Mouse (Mus musculus) adrenal gland, postnatal 25 days (tissue): ENCODE measurements around the gene Psg20. TPM values are rescaled to one million over a fixed set of nuclear protein-coding genes. Genes with fewer than 3 reads are reported as not detected.
A peak's percentile ranks its signal among the peaks of the same experiment; 100 is the strongest.
"Not testable (repeated sequence)": the region's sequence is repeated elsewhere in the genome, so short reads cannot be mapped to it uniquely, and the experiment has no call there.

Source experiments
- DNase-seq: peaks from one replicate; pipeline ENCODE4 v3.0.0; 2021; ENCODE audit warnings: mixed read lengths
- long read RNA-seq: library from polyadenylated mRNA; stranded (forward); transcript quantifications from one replicate; pipeline ENCODE4 v2.0.0, GENCODE M21; 2021
- total RNA-seq: library from RNA; stranded (reverse); gene quantifications from 2 replicates; pipeline ENCODE4 v1.2.3, GENCODE M21; 2021

Gene Psg20
- not detected in 2 replicates for total RNA-seq
- long read RNA-seq, result 0 reads

GRCm38 (mm10) chr7:18686085-18686484 lies at the start of gene Psg20:
TSS of gene Psg20 (minus strand) at chr7:18686185.
- DNase-seq, result no peak

- DNase-seq, result no peak
Measured at GRCm38 (mm10) chr7:18734451-18734850, 48.5 kb upstream of the Psg20 start.

- no peak for DNase-seq
Measured at GRCm38 (mm10) chr7:18733111-18733510, 47.1 kb upstream of the Psg20 start.

GRCm38 (mm10) chr7:18728391-18728790 lies 42.4 kb upstream of the Psg20 start:
- DNase-seq, result no peak

GRCm38 (mm10) chr7:18725931-18726330 lies 39.9 kb upstream of the Psg20 start:
- DNase-seq, result not testable (repeated sequence)

GRCm38 (mm10) chr7:18724001-18724400 lies 38.0 kb upstream of the Psg20 start:
- no peak for DNase-seq

- no peak for DNase-seq
Measured at GRCm38 (mm10) chr7:18717790-18718189, 31.8 kb upstream of the Psg20 start, which contains the start of gene Psg22. TSS of gene Psg22 (plus strand) at chr7:18718090.

GRCm38 (mm10) chr7:18715546-18715945 lies 29.6 kb upstream of the Psg20 start:
- no peak for DNase-seq

- DNase-seq, result no peak
Measured at GRCm38 (mm10) chr7:18710846-18711245, 24.9 kb upstream of the Psg20 start.

GRCm38 (mm10) chr7:18710331-18710730 lies 24.3 kb upstream of the Psg20 start:
- DNase-seq, result not testable (repeated sequence)

- DNase-seq, result no peak
Measured at GRCm38 (mm10) chr7:18685586-18685985, 399 bp downstream of the Psg20 start.

- DNase-seq, result peak; percentile 8
Measured at GRCm38 (mm10) chr7:18679772-18680171, 6.2 kb downstream of the Psg20 start.

- DNase-seq, result not testable (repeated sequence)
Measured at GRCm38 (mm10) chr7:18656625-18657024, 29.4 kb downstream of the Psg20 start, which contains the start of gene Psg21. TSS of gene Psg21 (minus strand) at chr7:18656725.

GRCm38 (mm10) chr7:18626921-18627320 lies 59.1 kb downstream of the Psg20 start:
- DNase-seq, result not testable (repeated sequence)

Other genes with a start within 250 kb of the Psg20 start
- gene Psg26, start 202.0 kb downstream of the Psg20 start, total RNA-seq, result not detected in 2 replicates
- gene Psg25, start 153.9 kb downstream of the Psg20 start, total RNA-seq, result not detected in 2 replicates
- gene Psg27, start 118.9 kb downstream of the Psg20 start, total RNA-seq, result not detected in 2 replicates
- not detected in 2 replicates for gene Psg23, start 69.7 kb downstream of the Psg20 start, total RNA-seq
- gene Psg21, start 29.5 kb downstream of the Psg20 start, total RNA-seq, result not detected in 2 replicates
- gene Psg22, start 31.9 kb upstream of the Psg20 start, total RNA-seq, result not detected in 2 replicates
- not detected in 2 replicates for gene Psg19, start 112.3 kb upstream of the Psg20 start, total RNA-seq
- not detected in 2 replicates for gene Psg17, start 135.4 kb upstream of the Psg20 start, total RNA-seq
- 5.3 and 7.8 TPM in 2 replicates for gene Mill2, start 153.8 kb upstream of the Psg20 start, total RNA-seq
- 1.9 and 2.0 TPM in 2 replicates for gene Pglyrp1, start 185.1 kb upstream of the Psg20 start, total RNA-seq
- gene Ccdc61, start 224.2 kb upstream of the Psg20 start, total RNA-seq, result 16.5 and 20.8 TPM in 2 replicates
- 4.9 and 6.2 TPM in 2 replicates for gene Nova2, start 239.7 kb upstream of the Psg20 start, total RNA-seq